Mouse (Mus musculus) megakaryocyte progenitor cell, adult 5-6 weeks (primary cell): ENCODE measurements around the gene Gbp2b. TPM values are rescaled to one million over a fixed set of nuclear protein-coding genes. Genes with fewer than 3 reads are reported as not detected.
A peak's percentile ranks its signal among the peaks of the same experiment; 100 is the strongest.
"Not testable (repeated sequence)": the region's sequence is repeated elsewhere in the genome, so short reads cannot be mapped to it uniquely, and the experiment has no call there.

Source experiments
- ATAC-seq: replicated peaks from 2 replicates; pipeline ENCODE4 v1.8.0; 2016; ENCODE audit warnings: mild to moderate bottlenecking, moderate TSS enrichment, inconsistent platforms; ENCODE audit not compliant: poor library complexity
- total RNA-seq, 2 experiments: library from RNA; stranded (forward) in 1 of 2; stranded (reverse) in 1 of 2; fragments of 157-497, 149-512 nt in 1 of 2; fragments of 200-1000 nt in 1 of 2; gene quantifications; 2 replicates each; pipeline versions ENCODE4 v1.2.3 to v1.2.4; 2015 to 2017

Gbp2b gene
- total RNA-seq, 2 experiments from 2014 or later = not detected

GRCm38 (mm10) chr3:142620111-142620955 is 25.7 kb downstream of the Gbp2b start, which contains the start of gene Gbp2:
Gene Gbp2 (plus strand): TSS chr3:142620602.
- ATAC-seq = peak; percentile 64

GRCm38 (mm10) chr3:142620956-142621562 is 26.4 kb downstream of the Gbp2b start:
- ATAC-seq = peak; percentile 87

GRCm38 (mm10) chr3:142630385-142630784 is 35.7 kb downstream of the Gbp2b start:
- peak; percentile 86 for ATAC-seq

GRCm38 (mm10) chr3:142640201-142640600 is 45.6 kb downstream of the Gbp2b start:
- ATAC-seq = peak; percentile 93

- peak; percentile 90 for ATAC-seq
Measured at GRCm38 (mm10) chr3:142645949-142646348, 51.3 kb downstream of the Gbp2b start.

- ATAC-seq = not testable (repeated sequence)
Measured at GRCm38 (mm10) chr3:142647836-142648235, 53.2 kb downstream of the Gbp2b start.

- ATAC-seq = no peak
Measured at GRCm38 (mm10) chr3:142650205-142650604, 55.6 kb downstream of the Gbp2b start.

GRCm38 (mm10) chr3:142664723-142665122 is 70.1 kb downstream of the Gbp2b start:
- ATAC-seq = no peak

Other genes starting within 250 kb of the Gbp2b start
- 16.3 and 20.2 TPM in 2 replicates for gene Pdlim5, start 199.2 kb upstream of the Gbp2b start, total RNA-seq (2015)
- 11.5 and 16.7 TPM in 2 replicates for gene Pdlim5, start 199.2 kb upstream of the Gbp2b start, total RNA-seq (2017)
- 4.4 and 5.1 TPM in 2 replicates for gene Gbp5, start 100.9 kb upstream of the Gbp2b start, total RNA-seq (2015)
- 6.8 and 10.5 TPM in 2 replicates for gene Gbp5, start 100.9 kb upstream of the Gbp2b start, total RNA-seq (2017)
- gene Gbp7, start 64.5 kb upstream of the Gbp2b start, total RNA-seq (2015) = 25.5 and 25.6 TPM in 2 replicates
- 22.4 and 27.9 TPM in 2 replicates for gene Gbp7, start 64.5 kb upstream of the Gbp2b start, total RNA-seq (2017)
- 38.6 and 48.9 TPM in 2 replicates for gene Gbp3, start 34.8 kb upstream of the Gbp2b start, total RNA-seq (2015)
- gene Gbp3, start 34.8 kb upstream of the Gbp2b start, total RNA-seq (2017) = 68.1 and 72.0 TPM in 2 replicates
- 5.0 and 7.6 TPM in 2 replicates for gene Gbp2, start 25.8 kb downstream of the Gbp2b start, total RNA-seq (2015)
- 9.1 and 9.8 TPM in 2 replicates for gene Gbp2, start 25.8 kb downstream of the Gbp2b start, total RNA-seq (2017)
- gene Kyat3, start 106.2 kb downstream of the Gbp2b start, total RNA-seq (2015) = 21.5 and 32.4 TPM in 2 replicates
- gene Kyat3, start 106.2 kb downstream of the Gbp2b start, total RNA-seq (2017) = 33.1 and 37.1 TPM in 2 replicates
- 95.6 and 98.0 TPM in 2 replicates for gene Gtf2b, start 170.2 kb downstream of the Gbp2b start, total RNA-seq (2015)
- 142 and 154 TPM in 2 replicates for gene Gtf2b, start 170.2 kb downstream of the Gbp2b start, total RNA-seq (2017)